Mouse (Mus musculus) G1E (cell line): ENCODE measurements around the gene Pkp4.

Source experiments
- CTCF ChIP-seq: IDR thresholded peaks from 2 replicates; pipeline ENCODE4 v1.5.1; 2012; ENCODE audit warnings: low read depth, low read length, inconsistent platforms, mixed read lengths
- GATA1 ChIP-seq: IDR thresholded peaks from 2 replicates; pipeline ENCODE4 v1.6.1; 2012; ENCODE audit warnings: borderline replicate concordance, low read length, inconsistent platforms, mixed read lengths
- POLR2AphosphoS5 ChIP-seq: IDR thresholded peaks from 2 replicates; pipeline ENCODE4 v1.6.1; 2012; ENCODE audit warnings: low read depth, low read length, inconsistent platforms; ENCODE audit not compliant: insufficient replicate concordance
- TAL1 ChIP-seq: conservative IDR thresholded peaks from 2 replicates; pipeline ENCODE4 v1.6.1; 2012; ENCODE audit warnings: low read depth, low read length, inconsistent platforms, mixed read lengths

- TF ChIP-seq CTCF (no peak), GATA1 (no peak), POLR2AphosphoS5 (no peak), TAL1 (no peak)
Measured at GRCm38 (mm10) chr2:59231514-59231913, 70.9 kb downstream of the Pkp4 start.
